In the genomic region with DNA sequence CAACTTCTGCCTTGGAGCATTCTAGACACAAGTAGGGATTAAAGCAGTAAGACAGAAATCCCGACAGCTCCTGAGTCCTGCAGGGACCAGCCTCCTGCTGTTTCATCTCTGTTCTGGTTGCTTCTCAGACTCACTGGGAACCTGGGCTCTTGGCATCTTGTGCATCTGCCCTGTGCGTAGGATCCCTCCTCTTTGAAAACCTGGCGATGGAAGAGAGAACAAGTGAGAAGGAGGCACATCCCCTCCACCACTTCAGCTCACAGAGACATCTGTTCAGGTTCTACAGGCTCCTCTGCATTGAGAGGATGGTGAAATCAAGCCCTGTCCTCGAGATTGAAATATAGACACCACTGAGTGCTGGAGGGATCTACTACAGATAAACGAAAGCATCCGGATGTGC, we compare ENCODE assay signal across 16 mouse cellular contexts.
A peak's percentile ranks its signal among the peaks of the same experiment; 100 is the strongest.
DNase-seq lines count a peak whose midpoint lies in the region.
"Had no signal": no experiment of that assay in that cellular context is flagged by ENCODE, and none has a peak within 500 bp of the region (broad histone marks: within the 10 kb centered on the region; RNA-seq: fewer than 3 reads in every experiment).

No protein-coding gene starts in this region.

- peak; percentile 15 to 48 for DNase-seq in frontal cortex, adult 2 months (ENCODE audit: extremely low spot score in 1 of 2, low spot score in 1 of 2)
- no peak for DNase-seq in frontal cortex, postnatal 14 days (ENCODE audit: low spot score in 2 of 2)
- peak; percentile 3 to 5 for DNase-seq in left cerebral cortex, adult 18-20 months (ENCODE audit: low spot score in 2 of 2)
- no peak for DNase-seq in left cerebral cortex, adult 11 months (ENCODE audit: low spot score)
- DNase-seq in right cerebral cortex, postnatal 36 days (ENCODE audit: low spot score in 2 of 2) = peak; percentile 9 to 22
- DNase-seq in right cerebral cortex, postnatal 4 days = no peak
- DNase-seq in ovary, postnatal 36 days (ENCODE audit: low spot score) = no peak
- DNase-seq: adrenal gland, adult 2 months; adrenal gland, postnatal 14 days; cerebellum, adult 11-12 months; cerebellum, adult 8-10 months; cerebellum, postnatal 10 days; cerebellum, postnatal 36 days; embryo, embryonic 11 days; gastrocnemius, postnatal 25 days; heart, adult 2 months had no signal

Comparison
In these comparisons a context has a peak if more than half of its experiments do, and no peak if none do; other contexts are left out.
1. DNase-seq: peak in frontal cortex, adult 2 months (2 of 2), left cerebral cortex, adult 18-20 months (2 of 2) and right cerebral cortex, postnatal 36 days (2 of 2); none in frontal cortex, postnatal 14 days (0 of 2), left cerebral cortex, adult 11 months (single experiment), right cerebral cortex, postnatal 4 days (single experiment) and ovary, postnatal 36 days (single experiment).